Mouse (Mus musculus) testis, adult 2 months (tissue): ENCODE results near the gene Fbxl5.

Experiments
- CTCF ChIP-seq: fragments of 200-500 bp; IDR thresholded peaks from 2 replicates; pipeline ENCODE4 v1.5.1; 2012; ENCODE audit warnings: low read depth, mild to moderate bottlenecking, inconsistent platforms, low read length, moderate library complexity; ENCODE audit not compliant: control insufficient read depth, insufficient read depth, insufficient replicate concordance
- POLR2A ChIP-seq: fragments of 200-500 bp; IDR thresholded peaks from 2 replicates; pipeline ENCODE4 v1.6.1; 2012; ENCODE audit warnings: low read depth, mild to moderate bottlenecking, inconsistent platforms, low read length, moderate library complexity; ENCODE audit not compliant: control insufficient read depth

- TF ChIP-seq CTCF (no peak), POLR2A (no peak)
These were observed 38.2 kb upstream of the Fbxl5 start for GRCm38 (mm10) chr5:43859663-43860062.
